Mouse (Mus musculus): ENCODE results near the gene Sh3bp5l. TPM values are rescaled to one million over a fixed set of nuclear protein-coding genes. Genes with fewer than 3 reads are reported as not detected.

Gene Sh3bp5l
- polyA plus RNA-seq, 2 experiments, result 24.4 to 25.6 TPM

DNA sequence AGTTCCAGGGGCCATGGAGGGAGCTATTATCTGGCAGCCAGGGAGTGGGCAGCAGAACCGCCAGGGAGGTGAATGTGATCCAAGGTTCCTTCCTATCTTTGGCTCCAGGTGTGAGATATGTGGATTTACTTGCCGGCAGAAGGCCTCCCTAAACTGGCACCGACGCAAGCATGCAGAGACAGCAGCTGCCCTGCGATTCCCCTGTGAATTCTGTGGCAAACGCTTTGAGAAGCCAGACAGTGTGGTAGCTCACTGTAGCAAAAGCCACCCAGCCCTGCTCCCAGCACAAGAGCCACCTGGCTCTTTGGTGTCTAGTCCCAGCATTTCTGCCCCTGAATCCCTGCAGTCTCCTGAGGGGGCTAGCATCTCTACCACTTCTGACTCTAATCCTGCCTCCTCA is 16.5 kb upstream of the Sh3bp5l start:
- no peak for ATAC-seq (ENCODE audit: low FRiP score, low read depth)
- TF ChIP-seq POLR2A (IDR thresholded peaks at IDR 0.05; ENCODE audit: borderline replicate concordance, extremely low read depth, insufficient read depth, insufficient read length), result no peak
- WGBS, result 81% methylated on average over 6 of the region's 6 CpGs

DNA sequence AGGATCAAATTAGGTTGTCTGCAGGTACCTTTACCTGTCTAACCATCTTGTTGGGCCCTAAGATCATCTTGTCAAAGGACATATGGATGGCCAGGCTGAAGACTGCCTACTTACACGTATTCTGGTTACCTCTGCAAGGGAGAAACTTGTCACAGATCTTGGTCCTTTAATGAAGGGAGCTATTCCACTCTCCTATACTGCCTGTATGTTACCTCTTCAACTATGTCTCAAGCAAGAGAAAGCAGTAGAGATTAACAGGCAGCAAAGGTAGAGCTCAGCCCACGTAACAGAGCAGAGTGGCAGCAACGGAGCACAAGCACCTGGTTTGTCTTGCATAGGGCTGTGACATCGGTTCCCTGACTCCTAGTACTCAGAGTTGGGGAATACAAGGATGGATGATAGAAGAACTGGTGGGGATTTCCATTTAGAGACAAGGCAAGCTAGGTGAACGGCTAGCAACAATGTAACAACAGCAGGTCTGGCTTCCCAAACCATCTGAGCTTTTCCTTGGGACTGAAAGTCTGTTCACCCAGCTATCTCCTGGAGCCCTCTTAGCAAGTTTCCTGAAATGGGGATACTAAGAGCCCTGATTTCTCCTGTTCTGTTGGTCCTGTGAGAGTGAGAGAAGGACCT is 14.9 kb upstream of the Sh3bp5l start:
- H3K9me3 ChIP-seq (ENCODE audit: control insufficient read depth, low read length), result no peaks in the 10 kb centered on the region
- no peak overlapping the region for H3K4me2 ChIP-seq (replicated peaks; ENCODE audit: low read depth, low read length, severe bottlenecking)
- peaks cover 34% of the 10 kb centered on the region for H3K36me3 ChIP-seq (ENCODE audit: control insufficient read depth, insufficient read depth, low read length)
- no peak overlapping the region for H3K27ac ChIP-seq (replicated peaks; ENCODE audit: low read depth, low read length)
- WGBS, result 91% methylated on average over 5 of the region's 5 CpGs
- no peak overlapping the region for H3K4me3 ChIP-seq (replicated peaks; ENCODE audit: low read length)
- ATAC-seq (ENCODE audit: low FRiP score, low read depth), result no peak
- DNase-seq (ENCODE audit: low spot score), result no peak
- H3K9ac ChIP-seq (ENCODE audit: low read depth, low read length, severe bottlenecking), result no peak overlapping the region
- no peak for TF ChIP-seq POLR2A (IDR thresholded peaks at IDR 0.05; ENCODE audit: borderline replicate concordance, extremely low read depth, insufficient read depth, insufficient read length)
- no peaks in the 10 kb centered on the region for H3K27me3 ChIP-seq (ENCODE audit: control insufficient read depth, insufficient read depth, low read length)
- H3K4me1 ChIP-seq (ENCODE audit: control insufficient read depth, insufficient read depth, low read length), result no peaks in the 10 kb centered on the region

More for the DNA sequence above, 16.5 kb upstream of the Sh3bp5l start:
- Histone ChIP-seq H3K9me3 (ENCODE audit: control insufficient read depth, low read length) (no peaks in the 10 kb centered on the region), H3K4me3 (replicated peaks; ENCODE audit: low read length) (no peak overlapping the region), H3K4me2 (replicated peaks; ENCODE audit: low read depth, low read length, severe bottlenecking) (no peak overlapping the region), H3K27me3 (ENCODE audit: control insufficient read depth, insufficient read depth, low read length) (no peaks in the 10 kb centered on the region), H3K9ac (ENCODE audit: low read depth, low read length, severe bottlenecking) (no peak overlapping the region), H3K27ac (replicated peaks; ENCODE audit: low read depth, low read length) (no peak overlapping the region), H3K36me3 (ENCODE audit: control insufficient read depth, insufficient read depth, low read length) (peaks cover 31% of the 10 kb centered on the region), H3K4me1 (ENCODE audit: control insufficient read depth, insufficient read depth, low read length) (no peaks in the 10 kb centered on the region)
- DNase-seq (ENCODE audit: low spot score), result no peak

DNA sequence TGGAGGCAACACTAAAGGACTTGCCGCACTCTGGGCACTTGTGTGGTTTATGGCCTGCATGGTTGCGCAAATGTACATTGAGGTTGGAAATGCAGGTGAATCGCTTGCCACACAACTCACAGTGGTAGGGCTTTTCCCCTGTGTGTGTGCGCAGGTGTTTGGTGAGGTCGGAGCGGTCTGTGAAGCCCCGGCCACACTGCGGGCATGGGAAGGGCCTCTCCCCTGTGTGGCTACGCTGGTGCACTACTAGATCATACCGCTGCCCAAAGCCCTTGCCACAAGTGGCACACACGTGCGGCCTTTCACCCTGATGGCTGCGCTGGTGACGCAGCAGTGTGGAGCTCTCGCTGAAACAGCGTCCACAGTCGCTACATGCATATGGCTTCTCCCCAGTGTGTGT is 14.2 kb upstream of the Sh3bp5l start:
- Histone ChIP-seq H3K4me2 (replicated peaks; ENCODE audit: low read depth, low read length, severe bottlenecking) (no peak overlapping the region), H3K36me3 (ENCODE audit: control insufficient read depth, insufficient read depth, low read length) (peaks cover 34% of the 10 kb centered on the region), H3K9ac (ENCODE audit: low read depth, low read length, severe bottlenecking) (no peak overlapping the region), H3K27me3 (ENCODE audit: control insufficient read depth, insufficient read depth, low read length) (no peaks in the 10 kb centered on the region), H3K4me3 (replicated peaks; ENCODE audit: low read length) (no peak overlapping the region), H3K9me3 (ENCODE audit: control insufficient read depth, low read length) (no peaks in the 10 kb centered on the region), H3K4me1 (ENCODE audit: control insufficient read depth, insufficient read depth, low read length) (no peaks in the 10 kb centered on the region), H3K27ac (replicated peaks; ENCODE audit: low read depth, low read length) (no peak overlapping the region)
- no peak for ATAC-seq (ENCODE audit: low FRiP score, low read depth)
- no peak for TF ChIP-seq POLR2A (IDR thresholded peaks at IDR 0.05; ENCODE audit: borderline replicate concordance, extremely low read depth, insufficient read depth, insufficient read length)
- 79% methylated on average over 16 of the region's 17 CpGs for WGBS
- no peak for DNase-seq (ENCODE audit: low spot score)

DNA sequence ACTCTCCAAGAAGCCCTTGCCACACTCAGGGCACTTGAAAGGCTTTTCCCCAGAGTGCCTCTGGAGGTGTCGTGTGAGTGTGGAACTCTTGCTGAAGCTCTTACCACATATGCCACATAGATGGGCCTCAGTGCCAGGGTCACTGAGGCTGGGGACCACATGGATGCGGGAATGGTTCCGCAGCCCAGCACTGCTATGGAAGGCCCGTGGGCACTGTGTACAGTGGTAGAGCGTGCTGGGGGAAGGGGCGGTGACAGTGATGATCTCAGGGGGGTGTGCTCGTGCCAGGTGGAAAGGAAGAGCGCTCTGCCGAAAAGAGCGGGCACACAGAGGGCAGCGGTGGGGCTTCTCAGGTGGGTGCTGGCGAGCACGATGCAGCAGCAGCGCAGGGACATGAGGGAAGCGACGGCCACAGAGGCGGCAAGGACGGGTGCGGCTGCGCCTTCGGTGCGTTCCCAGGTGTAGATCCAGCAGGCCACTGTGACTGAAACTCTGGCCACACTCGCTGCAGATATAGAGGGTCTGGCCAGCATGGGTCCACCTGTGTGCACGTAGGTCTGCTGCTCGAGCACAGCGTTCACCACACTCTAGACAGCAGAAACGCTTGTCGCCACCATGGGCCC is 13.6 kb upstream of the Sh3bp5l start:
- TF ChIP-seq POLR2A (IDR thresholded peaks at IDR 0.05; ENCODE audit: borderline replicate concordance, extremely low read depth, insufficient read depth, insufficient read length), result no peak
- no peak overlapping the region; the same call in 1 of the 2 replicates for H3K27ac ChIP-seq (replicated peaks; ENCODE audit: low read depth, low read length)
- DNase-seq (ENCODE audit: low spot score), result no peak
- no peaks in the 10 kb centered on the region for H3K27me3 ChIP-seq (ENCODE audit: control insufficient read depth, insufficient read depth, low read length)
- H3K4me2 ChIP-seq (replicated peaks; ENCODE audit: low read depth, low read length, severe bottlenecking), result no peak overlapping the region
- H3K4me3 ChIP-seq (replicated peaks; ENCODE audit: low read length), result no peak overlapping the region
- WGBS, result 69% methylated on average over 27 of the region's 28 CpGs
- no peak for ATAC-seq (ENCODE audit: low FRiP score, low read depth)
- H3K9me3 ChIP-seq (ENCODE audit: control insufficient read depth, low read length), result no peaks in the 10 kb centered on the region
- H3K36me3 ChIP-seq (ENCODE audit: control insufficient read depth, insufficient read depth, low read length), result peaks cover 34% of the 10 kb centered on the region
- H3K9ac ChIP-seq (ENCODE audit: low read depth, low read length, severe bottlenecking), result no peak overlapping the region
- peaks cover 2% of the 10 kb centered on the region; the same call in 1 of the 2 replicates for H3K4me1 ChIP-seq (ENCODE audit: control insufficient read depth, insufficient read depth, low read length)

DNA sequence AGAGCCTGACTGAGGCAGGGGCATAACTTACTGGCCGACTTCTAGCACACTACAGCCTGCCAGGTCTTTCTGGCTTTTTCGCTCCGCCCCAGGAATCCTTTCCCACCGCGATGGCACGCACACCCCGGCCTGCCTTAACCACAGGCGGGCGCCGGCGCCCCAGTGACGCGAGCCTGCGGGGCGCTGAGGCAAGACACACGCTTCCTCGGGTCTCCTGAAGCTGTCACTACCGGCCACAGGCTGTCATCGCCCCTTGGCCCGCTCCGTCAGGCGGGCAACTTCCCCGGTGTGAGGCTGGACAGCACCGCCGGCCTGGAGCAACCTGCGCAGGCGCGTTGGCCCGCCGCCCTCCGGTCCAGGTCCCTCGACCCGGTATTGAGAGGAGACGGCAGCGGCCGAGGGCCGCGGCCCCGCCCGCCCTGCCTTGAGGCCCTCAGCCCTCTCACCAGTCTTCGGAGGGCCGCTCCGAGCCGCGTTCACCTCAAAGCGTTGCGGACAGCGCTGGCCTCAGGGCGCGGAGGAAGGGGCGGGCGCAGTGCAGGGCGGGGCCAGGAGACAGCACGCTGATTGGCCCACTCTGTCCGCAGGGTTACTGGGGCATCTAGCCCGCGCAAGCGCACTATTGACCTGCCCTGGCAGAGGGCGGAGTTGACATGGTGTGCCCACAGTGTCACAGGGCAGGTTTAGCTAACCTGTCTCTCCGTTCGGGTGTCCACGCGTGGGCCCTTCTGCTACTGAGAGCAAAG is 7.5 kb upstream of the Sh3bp5l start:
- peak overlapping the region; percentile 89 for H3K4me2 ChIP-seq (replicated peaks; ENCODE audit: low read depth, low read length, severe bottlenecking)
- peak; percentile 84; the same call in 1 of the 2 replicates for TF ChIP-seq POLR2A (IDR thresholded peaks at IDR 0.05; ENCODE audit: borderline replicate concordance, extremely low read depth, insufficient read depth, insufficient read length)
- WGBS, result under 1% methylated on average over 42 of the region's 63 CpGs
- H3K36me3 ChIP-seq (ENCODE audit: control insufficient read depth, insufficient read depth, low read length), result peaks cover 17% of the 10 kb centered on the region
- H3K4me3 ChIP-seq (replicated peaks; ENCODE audit: low read length), result peak overlapping the region; percentile 76
- peak overlapping the region; percentile 78 for H3K9ac ChIP-seq (ENCODE audit: low read depth, low read length, severe bottlenecking)
- H3K27ac ChIP-seq (replicated peaks; ENCODE audit: low read depth, low read length), result peak overlapping the region; percentile 93
- ATAC-seq (ENCODE audit: low FRiP score, low read depth) (peak; percentile 97), DNase-seq (ENCODE audit: low spot score) (peak; percentile 96)
- H3K9me3 ChIP-seq (ENCODE audit: control insufficient read depth, low read length), result no peaks in the 10 kb centered on the region
- H3K27me3 ChIP-seq (ENCODE audit: control insufficient read depth, insufficient read depth, low read length), result no peaks in the 10 kb centered on the region
- peaks cover 12% of the 10 kb centered on the region for H3K4me1 ChIP-seq (ENCODE audit: control insufficient read depth, insufficient read depth, low read length)
